Mouse (Mus musculus): ENCODE measurements around the gene Olfr1221. TPM values are rescaled to one million over a fixed set of nuclear protein-coding genes. Genes with fewer than 3 reads are reported as not detected.
"Not testable (repeated sequence)": the region's sequence is repeated elsewhere in the genome, so short reads cannot be mapped to it uniquely, and the experiment has no call there.

Gene Olfr1221
- not detected in 2 replicates for total RNA-seq (2017)

DNA sequence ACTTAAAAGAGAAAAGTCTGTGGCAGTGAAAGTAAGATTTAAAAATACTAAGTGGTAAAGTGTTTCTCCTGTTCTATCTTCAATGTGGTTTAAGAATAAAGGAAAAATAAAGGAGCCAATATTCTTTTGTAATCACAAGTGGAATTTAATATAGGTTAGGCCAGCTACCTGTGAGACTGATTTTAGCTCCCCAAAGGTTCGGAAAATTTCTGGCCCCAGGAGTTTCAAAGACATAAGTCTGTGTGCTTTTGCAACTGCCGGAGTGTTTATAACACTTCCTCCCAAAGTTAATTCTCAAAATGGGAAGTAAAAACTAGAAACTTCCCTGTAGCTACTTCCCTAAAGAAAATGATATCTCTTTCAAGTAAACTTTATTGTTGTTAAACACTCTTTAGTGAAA, at the start of gene Olfr1221:
TSS of gene Olfr1221 (minus strand) at position 101 of the 400 bp plus-strand sequence.
- no peak for ATAC-seq (replicated peaks in 1 of 2; ENCODE audit: insufficient read depth in 1 of 2, low FRiP score in 2 of 2, low TSS enrichment in 1 of 2, low read depth in 1 of 2, poor library complexity in 2 of 2, severe bottlenecking in 2 of 2)

DNA sequence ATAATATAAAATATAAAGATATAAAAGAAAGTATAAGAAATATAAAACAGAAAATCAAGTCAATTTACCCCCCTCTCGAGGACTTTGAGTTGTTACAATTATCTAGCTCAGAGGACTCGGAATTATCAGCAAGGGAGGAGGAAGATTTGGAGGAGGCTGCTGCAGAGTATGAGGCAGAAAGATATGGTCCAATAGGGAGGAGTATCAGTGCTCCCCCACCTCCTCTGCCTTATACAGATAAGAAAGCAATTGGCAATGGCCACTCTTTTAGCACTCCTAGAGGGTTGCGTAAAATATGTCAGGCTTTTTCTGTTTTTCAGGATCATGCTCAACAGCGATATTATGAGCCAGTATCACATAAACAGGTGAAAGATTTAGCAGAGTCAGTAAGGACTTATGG, 47.6 kb upstream of the Olfr1221 start:
- not testable (repeated sequence) for ATAC-seq (replicated peaks in 1 of 2; ENCODE audit: insufficient read depth in 1 of 2, low FRiP score in 2 of 2, low TSS enrichment in 1 of 2, low read depth in 1 of 2, poor library complexity in 2 of 2, severe bottlenecking in 2 of 2)

DNA sequence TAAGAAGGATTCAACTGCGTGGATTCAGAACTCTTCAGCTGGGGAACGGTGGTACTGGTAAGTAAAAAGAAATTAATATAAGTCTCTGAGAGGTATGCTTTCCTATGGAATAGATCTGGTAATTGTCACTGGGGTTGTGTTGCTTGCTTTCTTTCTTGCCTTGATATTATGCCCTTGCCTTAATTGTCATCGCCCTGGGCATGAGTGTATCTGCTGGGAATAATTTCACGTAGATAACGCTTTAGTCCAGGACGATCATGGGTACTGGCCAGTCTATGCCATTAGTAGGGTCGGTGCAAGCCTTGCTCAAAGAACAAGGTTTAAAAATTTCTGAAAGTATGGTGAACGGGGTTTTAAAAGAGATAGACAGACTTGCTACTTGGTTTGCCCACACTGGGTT, 46.9 kb upstream of the Olfr1221 start, which contains the start of gene Olfr1224-ps1:
TSS of gene Olfr1224-ps1 (minus strand) at position 101 of the 400 bp plus-strand sequence.
- not testable (repeated sequence) for ATAC-seq (replicated peaks in 1 of 2; ENCODE audit: insufficient read depth in 1 of 2, low FRiP score in 2 of 2, low TSS enrichment in 1 of 2, low read depth in 1 of 2, poor library complexity in 2 of 2, severe bottlenecking in 2 of 2)

DNA sequence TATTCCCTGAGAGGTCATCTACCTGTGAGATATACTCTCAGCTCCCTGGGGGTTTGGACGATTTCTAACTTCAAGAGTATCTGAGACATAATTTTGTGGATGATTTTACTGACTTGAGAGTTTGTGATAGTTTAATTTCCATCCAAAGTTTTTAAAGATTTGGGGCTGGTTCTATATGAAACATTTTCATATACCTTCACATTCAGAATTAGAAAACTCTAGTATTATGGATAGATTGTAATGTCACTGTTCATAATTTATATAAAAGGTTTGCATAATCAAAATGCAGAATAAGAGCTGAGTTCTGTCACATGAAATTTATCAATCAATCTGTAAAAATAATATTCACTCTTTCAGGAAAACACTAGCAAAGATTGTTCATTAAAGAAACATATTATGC, 34.4 kb upstream of the Olfr1221 start, which contains the start of gene Olfr1223:
TSS of gene Olfr1223 (minus strand) at position 101 of the 400 bp plus-strand sequence.
- ATAC-seq (replicated peaks in 1 of 2; ENCODE audit: insufficient read depth in 1 of 2, low FRiP score in 2 of 2, low TSS enrichment in 1 of 2, low read depth in 1 of 2, poor library complexity in 2 of 2, severe bottlenecking in 2 of 2): no peak

DNA sequence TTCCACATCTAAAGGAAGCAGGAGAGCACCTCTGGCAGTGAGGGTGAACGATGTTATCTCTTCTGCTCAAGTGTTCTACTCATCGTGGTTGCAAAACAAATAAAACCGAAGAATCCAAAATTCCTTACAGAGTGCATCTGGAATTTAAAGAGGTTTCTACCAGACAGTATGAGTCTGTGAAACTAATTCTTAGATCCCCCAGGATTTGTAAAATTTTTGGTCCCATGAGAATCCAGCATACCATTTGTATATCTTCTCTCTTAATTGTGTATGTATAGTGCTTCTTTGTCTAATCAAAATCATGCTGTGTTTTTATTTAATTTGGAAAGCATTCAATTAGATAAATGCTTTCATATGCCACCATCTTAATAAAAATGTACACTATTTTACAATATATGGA, 15.9 kb upstream of the Olfr1221 start, which contains the start of gene Olfr1222:
TSS of gene Olfr1222 (minus strand) at position 101 of the 400 bp plus-strand sequence.
- no peak for ATAC-seq (replicated peaks in 1 of 2; ENCODE audit: insufficient read depth in 1 of 2, low FRiP score in 2 of 2, low TSS enrichment in 1 of 2, low read depth in 1 of 2, poor library complexity in 2 of 2, severe bottlenecking in 2 of 2)

DNA sequence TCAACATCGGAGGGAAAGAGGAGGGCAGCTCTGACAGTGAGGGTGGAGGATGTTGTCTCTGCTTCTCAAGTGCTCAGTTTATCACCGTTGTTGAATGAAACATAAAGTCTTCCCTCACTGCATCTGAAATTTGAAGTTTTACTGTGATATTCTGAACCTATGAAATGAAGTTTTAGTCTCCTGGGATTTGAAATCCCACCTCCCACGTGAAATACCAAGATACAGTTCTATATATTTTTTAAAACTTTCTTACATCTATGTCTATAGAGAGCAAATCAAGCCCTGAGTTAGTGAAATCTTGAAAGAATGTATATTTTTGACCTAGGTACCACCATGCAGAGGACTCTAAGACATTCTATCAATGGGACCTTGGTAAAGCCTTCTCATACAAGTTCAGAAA, 10.3 kb downstream of the Olfr1221 start, which contains the start of gene Olfr1220:
TSS of gene Olfr1220 (minus strand) at position 101 of the 400 bp plus-strand sequence.
- no peak for ATAC-seq (replicated peaks in 1 of 2; ENCODE audit: insufficient read depth in 1 of 2, low FRiP score in 2 of 2, low TSS enrichment in 1 of 2, low read depth in 1 of 2, poor library complexity in 2 of 2, severe bottlenecking in 2 of 2)

DNA sequence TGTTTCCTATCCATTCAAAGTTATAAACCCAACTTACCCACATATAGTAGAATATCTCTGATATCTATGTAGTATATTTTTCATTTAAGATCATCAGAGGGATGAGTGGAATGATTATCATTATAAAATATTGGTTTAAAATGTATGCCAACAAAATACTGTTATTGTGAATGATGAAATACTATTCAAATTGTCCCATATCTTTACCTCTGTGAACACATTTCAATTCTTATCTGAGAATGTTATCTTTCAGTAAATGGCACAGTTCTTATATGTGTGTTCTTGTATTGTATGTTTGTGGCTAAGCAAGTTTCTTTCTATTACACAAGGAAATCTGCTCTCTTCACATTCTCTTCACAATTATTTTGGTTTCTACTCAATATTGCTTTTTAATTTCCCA, 11.4 kb downstream of the Olfr1221 start:
- no peak for ATAC-seq (replicated peaks in 1 of 2; ENCODE audit: insufficient read depth in 1 of 2, low FRiP score in 2 of 2, low TSS enrichment in 1 of 2, low read depth in 1 of 2, poor library complexity in 2 of 2, severe bottlenecking in 2 of 2)

DNA sequence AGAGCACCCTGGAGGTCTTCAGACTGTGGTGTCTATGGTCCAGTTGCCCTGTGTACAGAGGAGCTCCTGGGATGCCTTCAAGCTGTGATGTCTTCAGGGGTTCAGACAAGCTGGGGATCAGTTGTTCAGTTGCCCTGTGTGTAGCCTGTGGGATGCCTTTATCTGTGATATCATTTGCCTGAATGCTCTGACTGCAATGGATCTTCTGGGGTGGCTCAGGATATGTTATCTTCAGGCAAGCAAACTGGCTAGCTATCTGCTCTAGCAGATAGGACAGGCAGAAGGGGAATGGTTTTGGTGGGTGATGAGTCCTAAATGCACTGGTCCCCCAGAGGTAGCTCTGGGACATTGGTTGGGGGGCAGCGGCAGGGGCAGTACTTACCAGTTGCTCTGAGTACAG, 23.2 kb downstream of the Olfr1221 start:
- ATAC-seq (replicated peaks in 1 of 2; ENCODE audit: insufficient read depth in 1 of 2, low FRiP score in 2 of 2, low TSS enrichment in 1 of 2, low read depth in 1 of 2, poor library complexity in 2 of 2, severe bottlenecking in 2 of 2): no peak

DNA sequence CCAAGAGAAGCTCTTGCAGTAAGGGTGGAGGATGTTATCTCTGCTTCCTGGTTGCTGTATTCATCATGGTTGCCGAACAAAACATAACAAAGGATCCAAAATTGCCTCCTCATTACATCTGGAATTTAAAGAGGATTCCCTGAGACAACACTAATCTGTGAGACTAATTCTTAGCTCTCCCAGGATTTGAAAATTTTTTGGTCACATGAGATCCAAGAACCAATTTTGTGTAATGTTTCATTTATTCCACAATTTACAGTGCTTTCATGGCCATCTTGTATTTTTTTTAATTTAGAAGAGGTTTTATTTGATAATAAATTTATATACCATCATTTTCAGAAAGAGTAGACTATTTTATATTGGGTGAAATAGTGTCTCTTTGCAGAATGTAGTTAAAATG, 33.7 kb downstream of the Olfr1221 start, which contains the start of gene Olfr1219:
TSS of gene Olfr1219 (minus strand) at position 101 of the 400 bp plus-strand sequence.
- ATAC-seq (replicated peaks in 1 of 2; ENCODE audit: insufficient read depth in 1 of 2, low FRiP score in 2 of 2, low TSS enrichment in 1 of 2, low read depth in 1 of 2, poor library complexity in 2 of 2, severe bottlenecking in 2 of 2): no peak

DNA sequence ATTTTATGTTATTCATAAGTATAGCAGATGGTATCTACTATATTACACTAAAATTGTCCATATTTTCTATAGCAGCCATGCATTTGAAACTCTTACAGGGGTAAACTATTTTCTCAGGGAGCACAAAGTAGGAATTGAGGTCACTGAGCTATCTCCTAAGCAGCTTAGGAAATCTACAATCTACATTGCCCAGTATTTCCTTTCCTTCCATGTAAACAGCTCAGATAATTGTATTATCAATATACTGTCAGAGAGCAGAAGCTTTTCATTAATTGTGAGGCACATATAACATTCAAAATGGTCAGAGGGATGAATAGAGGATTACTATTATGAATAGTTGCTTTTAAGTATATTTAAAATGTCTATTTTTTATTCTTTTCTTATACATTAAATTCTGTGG, 35.6 kb downstream of the Olfr1221 start:
- no peak for ATAC-seq (replicated peaks in 1 of 2; ENCODE audit: insufficient read depth in 1 of 2, low FRiP score in 2 of 2, low TSS enrichment in 1 of 2, low read depth in 1 of 2, poor library complexity in 2 of 2, severe bottlenecking in 2 of 2)

DNA sequence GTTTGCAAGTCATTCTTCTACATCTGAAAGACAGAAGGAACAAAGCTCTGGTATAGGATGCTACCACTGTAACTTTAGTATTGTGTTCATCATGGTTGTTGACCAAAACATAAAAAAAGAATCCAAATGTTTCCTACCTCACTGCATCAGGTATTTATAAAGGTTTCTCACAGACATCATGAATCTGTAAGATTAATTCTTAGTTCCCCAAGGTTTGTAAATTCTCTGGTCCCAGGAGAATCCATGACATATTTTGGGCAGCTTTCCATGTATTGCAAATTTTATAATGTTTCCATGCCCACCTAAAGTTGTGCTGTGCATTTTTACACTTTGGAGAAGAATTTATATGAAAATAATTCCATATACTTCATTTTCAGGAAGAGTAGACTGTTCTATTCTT, 56.0 kb downstream of the Olfr1221 start, which contains the start of gene Olfr1218:
TSS of gene Olfr1218 (minus strand) at position 101 of the 400 bp plus-strand sequence.
- ATAC-seq (replicated peaks in 1 of 2; ENCODE audit: insufficient read depth in 1 of 2, low FRiP score in 2 of 2, low TSS enrichment in 1 of 2, low read depth in 1 of 2, poor library complexity in 2 of 2, severe bottlenecking in 2 of 2): no peak

Other genes starting within 250 kb of the Olfr1221 start
- gene Olfr1208, start 215.0 kb downstream of the Olfr1221 start, total RNA-seq (2017): not detected in 2 replicates
- gene Olfr1209, start 202.1 kb downstream of the Olfr1221 start, total RNA-seq (2017): not detected in 2 replicates
- gene Olfr1211, start 179.2 kb downstream of the Olfr1221 start, total RNA-seq (2017): not detected in 2 replicates
- not detected in 2 replicates for gene Olfr1212, start 163.3 kb downstream of the Olfr1221 start, total RNA-seq (2017)
- not detected in 2 replicates for gene Gm13762, start 137.0 kb downstream of the Olfr1221 start, total RNA-seq (2017)
- not detected in 2 replicates for gene Olfr1214, start 124.6 kb downstream of the Olfr1221 start, total RNA-seq (2017)
- gene Olfr1215, start 110.3 kb downstream of the Olfr1221 start, total RNA-seq (2017): not detected in 2 replicates
- gene Olfr1216, start 98.9 kb downstream of the Olfr1221 start, total RNA-seq (2017): not detected in 2 replicates
- gene Olfr1217, start 85.2 kb downstream of the Olfr1221 start, total RNA-seq (2017): not detected in 2 replicates
- gene Olfr1218, start 56.1 kb downstream of the Olfr1221 start, total RNA-seq (2017): not detected in 2 replicates
- gene Olfr1219, start 33.8 kb downstream of the Olfr1221 start, total RNA-seq (2017): not detected in 2 replicates
- not detected in 2 replicates for gene Olfr1220, start 10.4 kb downstream of the Olfr1221 start, total RNA-seq (2017)
- not detected in 2 replicates for gene Olfr1222, start 15.8 kb upstream of the Olfr1221 start, total RNA-seq (2017)
- not detected in 2 replicates for gene Olfr1223, start 34.3 kb upstream of the Olfr1221 start, total RNA-seq (2017)
- gene Olfr1224-ps1, start 46.8 kb upstream of the Olfr1221 start, total RNA-seq (2017): not detected in 2 replicates
- not detected in 2 replicates for gene Olfr1225, start 57.4 kb upstream of the Olfr1221 start, total RNA-seq (2017)
- gene Olfr1226, start 82.8 kb upstream of the Olfr1221 start, total RNA-seq (2017): not detected in 2 replicates
- not detected in 2 replicates for gene Olfr1228, start 136.8 kb upstream of the Olfr1221 start, total RNA-seq (2017)
- not detected in 2 replicates for gene Olfr1229, start 170.7 kb upstream of the Olfr1221 start, total RNA-seq (2017)
- not detected in 2 replicates for gene Olfr1230, start 180.0 kb upstream of the Olfr1221 start, total RNA-seq (2017)
- not detected in 2 replicates for gene Olfr1231, start 189.8 kb upstream of the Olfr1221 start, total RNA-seq (2017)
- gene Olfr1232, start 212.4 kb upstream of the Olfr1221 start, total RNA-seq (2017): not detected in 2 replicates
- gene Olfr1233, start 225.1 kb upstream of the Olfr1221 start, total RNA-seq (2017): not detected in 2 replicates
- gene Olfr1234, start 247.6 kb upstream of the Olfr1221 start, total RNA-seq (2017): not detected in 2 replicates